Mouse (Mus musculus) layer of hippocampus, postnatal 36 days (tissue): ENCODE data around the gene Syndig1l. TPM values are rescaled to one million over a fixed set of nuclear protein-coding genes. Genes with fewer than 3 reads are reported as not detected.

ENCODE experiments used
- DNase-seq, 2 experiments: peaks; one replicate each; pipeline ENCODE4 v3.0.0; 2022
- total RNA-seq, 2 experiments: library from RNA; stranded (reverse); gene quantifications; 2 replicates each; pipeline ENCODE4 v1.2.3; 2021

The Syndig1l gene
- total RNA-seq, result 1 to 10 TPM; 6.4 to 8.6 TPM

- peak; percentile 49 to 52 for DNase-seq
Observed at GRCm38 (mm10) chr12:84698319-84699081, at the start of gene Syndig1l. Gene Syndig1l (minus strand): TSS chr12:84698831.

GRCm38 (mm10) chr12:84748134-84748533 lies 49.5 kb upstream of the Syndig1l start:
- DNase-seq, result no peak

GRCm38 (mm10) chr12:84745700-84746099 lies 47.1 kb upstream of the Syndig1l start:
- no peak for DNase-seq

GRCm38 (mm10) chr12:84743496-84743895 lies 44.9 kb upstream of the Syndig1l start:
- no peak for DNase-seq

DNA sequence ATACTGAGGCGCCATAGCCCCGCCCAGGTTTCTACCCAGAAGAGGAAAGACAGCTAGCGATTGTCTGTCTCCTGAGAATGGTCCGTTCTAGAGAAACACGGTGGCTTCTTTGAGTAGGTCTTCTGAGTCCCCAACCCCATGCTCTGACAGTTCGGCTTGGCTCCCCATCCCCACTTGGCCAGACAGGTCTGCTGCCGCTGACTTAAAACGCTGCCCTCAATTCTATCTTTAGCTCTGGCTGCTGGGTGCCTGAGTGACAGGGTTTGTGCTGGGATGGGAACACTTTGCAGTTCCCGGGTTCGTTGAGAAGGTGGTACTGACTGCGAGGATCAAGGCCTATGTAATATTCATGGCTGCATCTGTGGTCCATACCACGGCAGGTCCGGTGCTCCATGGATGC lies 34.7 kb upstream of the Syndig1l start:
- DNase-seq, result no peak

DNA sequence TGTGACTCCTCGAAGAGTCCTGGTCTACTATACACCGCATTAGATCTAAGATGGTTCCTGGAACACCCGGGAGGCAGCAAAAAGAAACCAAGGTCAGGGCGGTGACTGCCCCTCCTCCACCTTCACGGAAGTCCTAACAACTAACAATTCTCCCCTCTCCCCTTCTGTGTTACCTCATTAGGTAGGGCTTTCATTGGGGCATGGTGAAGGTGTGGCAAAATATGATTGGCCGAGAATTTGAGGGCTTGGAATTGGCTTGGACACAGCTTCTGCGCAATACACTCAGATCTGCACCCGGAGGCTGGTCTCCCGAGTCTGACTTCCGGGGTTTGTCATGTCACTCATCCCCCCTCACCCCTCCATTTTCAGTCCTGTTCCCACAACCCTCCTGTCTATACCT lies 29.8 kb upstream of the Syndig1l start:
- no peak for DNase-seq

- DNase-seq, result no peak
Observed at GRCm38 (mm10) chr12:84727434-84727833, 28.8 kb upstream of the Syndig1l start.

DNA sequence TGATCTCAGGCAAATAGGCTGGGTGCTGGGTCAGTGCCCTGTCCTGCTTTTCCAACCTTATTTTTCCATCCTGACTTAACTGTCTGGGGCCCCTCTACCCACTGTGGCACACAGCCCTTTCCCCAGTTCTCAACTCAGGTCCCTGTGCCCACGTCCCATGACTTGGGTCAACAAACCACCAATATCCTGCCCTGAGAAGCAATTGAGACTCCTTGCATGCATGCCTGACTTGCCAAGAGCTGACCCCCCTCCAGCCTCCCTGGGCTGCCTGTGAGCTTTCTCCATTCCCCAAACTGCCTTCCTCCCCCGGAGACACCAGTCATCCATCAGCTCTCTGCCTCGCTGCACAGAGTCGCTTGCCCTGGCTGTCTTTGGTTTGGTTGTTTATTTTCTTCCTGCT lies 28.4 kb upstream of the Syndig1l start:
- no peak for DNase-seq

- DNase-seq, result no peak
Observed at GRCm38 (mm10) chr12:84726391-84726790, 27.8 kb upstream of the Syndig1l start.

DNA sequence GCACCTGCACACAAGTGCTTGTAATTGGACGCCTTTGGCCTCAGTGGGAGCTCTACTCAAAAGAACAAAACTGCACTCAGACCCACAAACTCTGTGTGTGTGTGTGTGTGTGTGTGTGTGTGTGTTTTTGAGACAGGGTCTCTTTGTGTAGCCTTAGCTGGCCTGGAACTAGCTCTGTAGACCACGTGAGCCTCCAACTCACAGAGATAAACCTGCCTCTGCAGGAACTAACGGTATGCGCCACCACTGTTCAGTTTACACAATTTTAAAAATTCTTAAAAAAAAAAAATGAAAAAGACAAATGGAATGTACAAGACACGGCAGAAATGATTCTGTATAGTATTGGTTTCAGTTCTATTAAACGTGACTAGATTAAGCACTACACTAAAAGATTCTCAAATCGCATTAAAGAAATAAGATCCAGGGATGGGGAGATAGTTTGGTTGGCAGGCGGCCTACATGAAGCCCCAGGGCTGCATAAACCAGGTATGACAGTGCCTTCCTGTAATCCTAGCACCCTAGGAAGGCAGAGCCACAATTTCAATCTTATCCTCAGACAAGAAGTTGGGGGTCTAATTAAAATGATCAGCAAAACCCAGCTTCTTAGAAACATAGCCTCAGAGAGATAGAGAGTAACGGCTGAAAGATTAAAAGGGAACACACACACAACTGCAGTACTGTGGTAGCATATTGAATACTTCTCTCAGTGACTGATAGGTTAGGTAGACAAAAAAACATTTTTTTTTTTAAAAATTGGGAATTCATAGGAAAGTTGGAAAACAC lies 20.0 kb upstream of the Syndig1l start:
- DNase-seq, result no peak

DNA sequence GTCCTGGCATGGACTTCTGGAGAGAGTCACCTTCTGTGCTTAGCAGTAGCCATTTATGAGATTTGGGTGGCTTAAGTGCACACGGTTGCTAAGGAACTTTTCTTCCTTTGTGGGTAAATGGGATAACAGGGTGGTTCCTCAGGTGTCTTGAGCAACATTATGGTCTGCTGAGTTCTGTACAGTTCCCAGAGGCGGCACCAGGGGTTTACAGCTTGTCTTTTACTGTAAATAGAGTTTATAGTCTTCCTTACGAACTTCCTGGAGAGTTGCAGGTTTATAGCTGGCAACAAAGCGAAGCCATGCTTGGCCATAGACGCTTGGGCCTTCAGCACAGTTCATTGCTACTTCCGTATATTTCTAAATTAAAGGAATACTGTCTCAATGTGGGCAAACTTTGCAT lies 15.9 kb upstream of the Syndig1l start:
- no peak for DNase-seq

- DNase-seq, result no peak
Observed at GRCm38 (mm10) chr12:84709842-84710439, 11.3 kb upstream of the Syndig1l start.

- no peak for DNase-seq
Observed at GRCm38 (mm10) chr12:84707804-84708203, 9.2 kb upstream of the Syndig1l start.

DNA sequence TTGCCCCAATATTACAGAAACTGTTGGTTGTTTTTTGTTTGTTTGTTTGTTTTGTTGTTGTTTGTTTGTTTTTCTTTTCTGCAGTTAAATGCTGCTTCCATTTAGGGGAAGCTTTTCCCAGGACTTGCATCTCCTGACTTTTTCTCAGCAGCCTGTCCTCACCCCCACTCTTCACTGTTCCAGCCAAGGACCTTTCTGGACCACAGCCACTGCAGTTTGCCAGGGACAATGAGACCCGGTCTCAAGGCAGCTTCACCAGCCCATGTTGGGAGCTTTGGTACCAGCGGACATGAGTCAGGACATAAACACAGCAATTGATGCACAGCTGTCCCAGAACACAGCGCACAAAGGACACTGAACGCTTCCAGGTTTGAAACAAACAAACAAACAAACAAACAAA lies 8.3 kb upstream of the Syndig1l start:
- DNase-seq, result no peak

- peak in 1 of 2 experiments; percentile 8 for DNase-seq
Observed at GRCm38 (mm10) chr12:84702586-84702985, 4.0 kb upstream of the Syndig1l start.

DNA sequence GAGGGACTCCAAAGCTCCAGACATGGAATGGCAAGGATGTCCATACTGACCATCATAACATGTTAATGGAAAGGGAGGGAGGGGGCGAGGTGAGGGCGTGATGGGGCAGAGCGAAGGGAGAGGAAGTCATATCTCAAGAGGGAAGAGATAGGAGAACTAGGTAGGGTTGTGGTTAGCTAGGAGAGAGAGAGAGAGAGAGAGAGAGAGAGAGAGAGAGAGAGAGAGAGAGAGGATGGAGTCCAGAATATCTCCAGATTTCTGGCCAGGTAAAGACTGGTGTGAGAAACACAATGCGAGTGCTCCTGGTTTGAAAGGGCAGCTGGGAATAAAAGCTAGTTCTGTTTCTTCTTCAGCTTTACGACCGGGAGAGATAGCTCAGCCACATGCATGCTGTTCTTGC lies 6.5 kb downstream of the Syndig1l start:
- no peak for DNase-seq

- no peak for DNase-seq
Observed at GRCm38 (mm10) chr12:84691347-84691746, 7.3 kb downstream of the Syndig1l start.

GRCm38 (mm10) chr12:84689051-84689450 lies 9.6 kb downstream of the Syndig1l start:
- no peak for DNase-seq

- no peak for DNase-seq
Observed at GRCm38 (mm10) chr12:84687531-84687930, 11.1 kb downstream of the Syndig1l start.

GRCm38 (mm10) chr12:84686176-84686575 lies 12.5 kb downstream of the Syndig1l start:
- no peak for DNase-seq

GRCm38 (mm10) chr12:84684569-84684968 lies 14.1 kb downstream of the Syndig1l start:
- DNase-seq, result no peak

- DNase-seq, result no peak
Observed at GRCm38 (mm10) chr12:84676011-84676410, 22.6 kb downstream of the Syndig1l start.
